Mouse (Mus musculus) midbrain, embryonic 10.5 days (tissue): Measurements from ENCODE around the gene AC134908.4. TPM values are rescaled to one million over a fixed set of nuclear protein-coding genes. Genes with fewer than 3 reads are reported as not detected.
A peak's percentile ranks its signal among the peaks of the same experiment; 100 is the strongest.

Experiments used
- DNase-seq: peaks from one replicate; pipeline ENCODE4 v3.0.0-alpha.2; 2017; ENCODE audit warnings: low spot score
- H3K27ac ChIP-seq: fragments of 300-500 bp; sonication (generic); replicated peaks from 2 replicates; pipeline ENCODE4 v1.5.1; 2016; ENCODE audit warnings: mild to moderate bottlenecking
- H3K27me3 ChIP-seq: fragments of 300-500 bp; sonication (generic); 2 replicates; pipeline ENCODE4 v1.6.1; 2016; ENCODE audit warnings: low read depth, mild to moderate bottlenecking; ENCODE audit not compliant: poor library complexity, severe bottlenecking
- H3K36me3 ChIP-seq: fragments of 300-500 bp; sonication (generic); 2 replicates; pipeline ENCODE4 v1.6.1; 2016; ENCODE audit warnings: mild to moderate bottlenecking, moderate library complexity
- H3K4me1 ChIP-seq: fragments of 300-500 bp; sonication (generic); 2 replicates; pipeline ENCODE4 v1.6.1; 2016
- H3K4me3 ChIP-seq: fragments of 300-500 bp; sonication (generic); 2 replicates; pipeline ENCODE4 v1.5.1; 2016; ENCODE audit warnings: mild to moderate bottlenecking, moderate library complexity
- H3K9me3 ChIP-seq: fragments of 300-500 bp; sonication (generic); replicated peaks from 2 replicates; pipeline ENCODE4 v1.6.1; 2016; ENCODE audit warnings: mild to moderate bottlenecking
- WGBS: fragments of 180-500 bp; shearing (Covaris S2); methylation state at CpG from one replicate; pipeline ENCODE4 v1.1.7; 2016; 5-methylcytosine and 5-hydroxymethylcytosine counted together
- polyA plus RNA-seq: library from polyadenylated mRNA; unstranded; fragments of >200 nt; fragmentation: Nextera tagmentation; extraction: Ambion mirVana; gene quantifications from 2 replicates; pipeline ENCODE4 v1.2.1, GENCODE M21; 2016

Gene AC134908.4
- polyA plus RNA-seq, 1 experiment from 2014 or later: 2.9 TPM

DNA sequence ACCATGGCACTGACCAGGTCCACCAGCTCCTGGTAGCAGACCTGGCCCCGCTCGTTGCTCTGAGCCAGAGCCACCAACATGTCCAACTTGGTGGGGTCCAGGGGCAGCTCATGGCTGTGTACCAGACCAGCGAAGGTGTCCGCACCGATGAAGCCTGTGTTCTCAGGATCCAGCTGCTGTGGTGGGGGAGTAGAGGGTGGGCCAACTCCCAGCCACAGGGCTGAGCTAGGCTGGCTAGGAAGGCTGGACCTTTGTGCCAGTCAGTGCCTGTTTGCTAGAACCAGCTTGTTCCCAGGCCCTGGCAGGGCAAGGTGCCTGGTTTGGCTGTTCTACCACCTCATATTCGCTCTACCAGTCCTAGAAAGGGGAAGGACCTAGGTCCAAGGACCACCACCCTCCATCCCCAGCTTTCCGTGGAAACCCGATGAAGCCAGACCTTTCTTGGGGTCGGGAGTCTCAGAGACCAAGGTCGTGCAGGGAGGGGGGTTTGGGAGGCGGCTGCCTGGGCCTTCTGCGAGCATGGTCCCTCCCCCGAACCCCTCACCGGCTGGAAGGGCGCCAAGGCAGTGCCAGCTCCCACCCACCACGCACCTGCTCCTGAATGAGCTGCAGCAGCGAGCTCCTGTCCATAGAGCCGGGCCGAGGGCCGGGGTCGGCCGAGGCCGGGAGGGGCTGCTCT lies 41.1 kb upstream of the AC134908.4 start:
- 23% methylated on average over 23 of the region's 23 CpGs for WGBS
- H3K4me3 ChIP-seq: peak overlapping the region; percentile 89
- H3K27me3 ChIP-seq: no peaks in the 10 kb centered on the region
- H3K9me3 ChIP-seq: no peaks in the 10 kb centered on the region
- H3K4me1 ChIP-seq: peaks cover 66% of the 10 kb centered on the region
- H3K36me3 ChIP-seq: peaks cover 67% of the 10 kb centered on the region
- peak; percentile 62 for DNase-seq
- peak overlapping the region; percentile 81 for H3K27ac ChIP-seq

DNA sequence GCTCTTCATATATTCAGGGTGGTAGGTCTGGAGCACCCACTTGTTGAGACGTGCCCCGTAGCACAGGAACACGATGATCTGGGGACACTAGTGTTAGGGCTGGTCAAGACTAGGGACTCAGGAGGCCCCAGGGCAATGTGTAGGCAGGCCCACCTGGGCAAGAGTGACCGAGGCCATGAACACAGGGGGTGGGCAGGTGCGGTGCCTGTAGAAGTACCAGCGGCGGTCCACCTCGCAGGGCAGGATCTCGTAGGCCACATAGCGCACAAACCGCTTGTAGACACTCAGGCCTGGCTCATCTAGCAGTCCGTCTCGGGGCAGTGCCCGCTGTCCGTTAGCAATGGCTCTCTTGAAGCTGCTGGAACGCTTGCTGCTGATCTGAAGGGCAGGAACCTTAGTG lies 40.4 kb upstream of the AC134908.4 start:
- WGBS: 95% methylated on average over 16 of the region's 16 CpGs
- DNase-seq: no peak
- peak overlapping the region; percentile 89 for H3K4me3 ChIP-seq
- peaks cover 73% of the 10 kb centered on the region for H3K4me1 ChIP-seq
- no peaks in the 10 kb centered on the region for H3K27me3 ChIP-seq
- 0 out of 2 replicates have a peak overlapping the region, but pooled peaks have one; percentile 29 for H3K27ac ChIP-seq
- no peaks in the 10 kb centered on the region for H3K9me3 ChIP-seq
- H3K36me3 ChIP-seq: peaks cover 67% of the 10 kb centered on the region

DNA sequence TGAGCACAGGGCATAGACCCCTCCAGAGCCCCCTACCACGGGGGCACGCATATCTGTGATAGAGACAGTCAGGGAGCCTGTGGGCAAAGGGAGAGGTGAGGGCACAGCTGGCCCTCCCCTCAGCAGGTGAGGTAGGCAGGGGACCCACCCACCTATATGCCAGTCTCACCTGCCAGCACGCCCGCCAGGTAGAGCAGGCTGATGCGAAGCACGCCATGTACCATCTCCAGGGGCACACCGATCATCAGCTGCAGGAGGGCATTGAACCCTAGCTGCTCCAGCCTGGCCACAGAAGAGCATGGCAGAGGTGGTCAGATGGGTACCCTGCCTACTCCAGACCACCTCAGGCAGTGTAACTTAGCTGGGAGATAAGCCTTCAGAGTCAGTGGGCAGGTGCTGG lies 39.8 kb upstream of the AC134908.4 start:
- Histone ChIP-seq H3K36me3 (peaks cover 67% of the 10 kb centered on the region), H3K4me3 (peak overlapping the region; percentile 89), H3K4me1 (peaks cover 79% of the 10 kb centered on the region), H3K27me3 (no peaks in the 10 kb centered on the region), H3K9me3 (no peaks in the 10 kb centered on the region), H3K27ac (no peak overlapping the region)
- no peak for DNase-seq
- 94% methylated on average over 7 of the region's 7 CpGs for WGBS

DNA sequence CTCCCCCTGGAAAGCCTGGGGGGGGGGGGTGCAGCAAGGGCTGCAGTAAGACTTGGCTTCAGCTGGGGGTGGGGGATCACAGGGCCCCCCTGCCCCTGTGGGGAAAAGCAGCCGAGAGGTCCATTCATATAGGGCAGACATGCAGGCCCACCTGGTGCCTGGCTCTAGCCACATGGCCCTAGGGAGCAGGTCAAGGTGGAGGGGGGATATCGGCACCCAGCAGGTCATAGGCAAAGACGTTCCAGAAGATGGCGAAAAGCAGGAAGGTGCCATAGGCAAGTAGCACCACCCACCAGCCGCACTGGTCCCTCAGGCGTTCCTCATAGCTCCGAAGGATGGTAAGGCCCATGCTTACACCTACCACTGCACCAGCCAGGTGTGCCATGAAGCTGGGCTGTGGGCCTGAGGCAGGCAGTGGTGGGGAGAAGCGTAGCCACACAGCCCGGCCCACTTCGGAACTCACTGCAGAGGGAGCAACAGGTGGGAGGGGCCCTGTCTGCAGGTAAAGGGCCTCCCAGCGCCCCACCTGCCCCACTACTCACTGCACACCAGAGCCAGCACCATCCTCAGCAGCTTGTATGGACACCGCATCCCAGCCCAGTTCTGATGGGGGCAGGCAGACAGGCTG lies 39.2 kb upstream of the AC134908.4 start:
- 90% methylated on average over 12 of the region's 12 CpGs for WGBS
- no peak for DNase-seq

DNA sequence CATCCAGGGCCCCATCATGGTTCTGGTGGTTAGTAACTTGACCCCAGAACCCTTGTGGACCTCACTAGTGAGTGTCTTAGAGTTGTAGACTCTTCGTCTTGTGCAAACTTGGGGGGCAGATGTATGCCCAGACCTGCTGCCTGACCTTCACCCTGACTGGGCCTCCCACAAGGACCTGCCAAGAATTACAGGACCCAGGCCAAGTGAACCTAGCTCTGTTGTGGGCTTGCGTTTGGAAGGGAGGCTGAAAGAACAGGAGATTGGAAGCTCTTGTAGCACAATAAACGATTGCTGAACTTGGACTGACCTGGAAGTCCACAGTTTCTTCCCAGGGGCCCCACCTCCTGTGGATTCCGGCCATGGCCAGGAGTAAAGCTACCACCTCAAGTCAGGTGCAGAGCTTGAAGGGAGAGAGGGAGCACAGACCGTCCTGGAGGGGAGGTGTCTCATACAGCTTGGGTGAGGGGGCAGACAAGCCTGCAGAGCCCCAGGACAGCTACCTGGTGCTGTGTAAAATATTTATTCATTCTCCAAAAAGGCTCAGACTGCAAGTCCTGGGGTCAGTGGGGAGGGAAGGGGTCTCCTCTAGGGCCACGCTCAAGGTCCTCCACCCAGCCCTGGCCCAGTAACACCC lies 38.6 kb upstream of the AC134908.4 start:
- peak overlapping the region; percentile 96 for H3K27ac ChIP-seq
- no peaks in the 10 kb centered on the region for H3K9me3 ChIP-seq
- DNase-seq: no peak
- peaks cover 85% of the 10 kb centered on the region for H3K4me1 ChIP-seq
- H3K27me3 ChIP-seq: no peaks in the 10 kb centered on the region
- H3K36me3 ChIP-seq: peaks cover 64% of the 10 kb centered on the region
- WGBS: 66% methylated on average over 6 of the region's 6 CpGs
- peak overlapping the region; percentile 89 for H3K4me3 ChIP-seq

More for the DNA sequence above, 39.2 kb upstream of the AC134908.4 start:
- H3K4me3 ChIP-seq: peak overlapping the region; percentile 89
- H3K27ac ChIP-seq: peak overlapping the region; percentile 96
- peaks cover 84% of the 10 kb centered on the region for H3K4me1 ChIP-seq
- H3K9me3 ChIP-seq: no peaks in the 10 kb centered on the region
- H3K36me3 ChIP-seq: peaks cover 67% of the 10 kb centered on the region
- no peaks in the 10 kb centered on the region for H3K27me3 ChIP-seq

DNA sequence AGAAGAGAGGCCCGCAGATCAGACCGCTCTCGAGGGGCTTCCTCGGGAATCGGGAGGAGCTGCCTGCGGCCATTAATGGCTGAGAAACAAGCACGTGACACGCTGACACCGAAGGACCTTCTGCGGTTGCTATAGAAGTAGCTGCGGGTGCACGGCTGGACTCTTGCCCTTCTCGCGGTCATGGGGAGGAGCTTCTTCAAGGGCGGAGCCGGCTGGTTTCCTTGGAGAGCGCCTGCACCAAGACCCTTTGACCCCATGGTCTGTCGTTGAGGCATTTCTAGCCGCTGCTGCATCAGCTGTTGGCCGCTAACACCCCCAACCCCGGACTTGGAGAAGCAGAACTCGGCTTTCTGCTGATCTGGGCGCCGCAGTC lies 37.8 kb upstream of the AC134908.4 start, which contains the start of gene Stub1:
Stub1 (minus strand) TSS at position 114 of the 373 bp plus-strand sequence.
- peak within 1 kb of the TSS; percentile 89 for H3K4me3 ChIP-seq
- H3K27me3 ChIP-seq: no peaks in the 10 kb centered on the region
- H3K9me3 ChIP-seq: no peaks in the 10 kb centered on the region
- H3K36me3 ChIP-seq: peaks cover 57% of the 10 kb centered on the region
- WGBS: under 1% methylated on average over 24 of the region's 24 CpGs
- peak; percentile 94 for DNase-seq
- peaks cover 92% of the 10 kb centered on the region for H3K4me1 ChIP-seq
- H3K27ac ChIP-seq: peak within 1 kb of the TSS; percentile 96

DNA sequence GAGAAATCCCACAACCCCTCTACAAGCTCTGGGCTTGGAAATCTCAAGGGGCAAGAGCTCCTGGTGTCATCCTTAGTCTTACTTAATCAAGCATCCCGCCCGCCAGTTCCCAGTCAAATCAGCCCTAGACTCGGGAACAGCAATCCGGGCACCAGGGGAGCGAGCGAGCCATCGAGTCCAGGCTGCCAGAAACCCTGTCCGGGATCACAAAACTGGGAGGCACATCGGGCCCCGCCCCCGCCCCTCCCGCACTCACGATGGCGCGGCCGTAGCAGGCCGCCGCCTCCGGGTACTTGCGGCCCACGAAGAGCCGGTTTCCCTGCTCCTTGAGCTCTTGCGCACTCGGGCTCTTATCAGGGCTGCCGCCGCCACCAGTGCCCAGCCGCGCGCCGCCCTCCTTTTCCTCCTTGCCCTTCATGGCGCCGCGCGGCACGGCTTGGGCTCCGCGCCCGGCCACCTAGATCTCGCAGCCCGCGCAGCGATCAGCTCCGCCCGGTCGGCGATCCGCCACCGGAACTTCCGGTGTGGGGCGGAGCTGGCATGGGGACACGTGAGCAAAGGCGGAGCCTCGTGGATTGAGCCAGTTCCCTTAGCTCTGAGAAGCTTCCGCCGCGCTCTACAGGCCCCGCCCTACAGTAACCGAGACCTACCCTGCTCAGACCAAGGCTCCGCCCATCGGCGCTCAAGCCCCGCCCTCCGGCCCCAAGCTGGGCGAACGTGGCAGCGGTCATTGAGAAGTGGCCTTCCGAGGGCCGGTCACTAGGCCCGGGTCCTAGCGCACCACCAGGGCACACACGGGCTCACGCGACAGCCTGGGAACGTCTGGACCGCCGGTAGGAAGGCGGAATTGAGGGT lies 37.2 kb upstream of the AC134908.4 start:
- Histone ChIP-seq H3K27me3 (no peaks in the 10 kb centered on the region), H3K27ac (peak overlapping the region; percentile 96), H3K9me3 (no peaks in the 10 kb centered on the region), H3K4me1 (peaks cover 92% of the 10 kb centered on the region), H3K36me3 (peaks cover 57% of the 10 kb centered on the region), H3K4me3 (peak overlapping the region; percentile 89)
- peak; percentile 100 for DNase-seq
- WGBS: under 1% methylated on average over 73 of the region's 77 CpGs

DNA sequence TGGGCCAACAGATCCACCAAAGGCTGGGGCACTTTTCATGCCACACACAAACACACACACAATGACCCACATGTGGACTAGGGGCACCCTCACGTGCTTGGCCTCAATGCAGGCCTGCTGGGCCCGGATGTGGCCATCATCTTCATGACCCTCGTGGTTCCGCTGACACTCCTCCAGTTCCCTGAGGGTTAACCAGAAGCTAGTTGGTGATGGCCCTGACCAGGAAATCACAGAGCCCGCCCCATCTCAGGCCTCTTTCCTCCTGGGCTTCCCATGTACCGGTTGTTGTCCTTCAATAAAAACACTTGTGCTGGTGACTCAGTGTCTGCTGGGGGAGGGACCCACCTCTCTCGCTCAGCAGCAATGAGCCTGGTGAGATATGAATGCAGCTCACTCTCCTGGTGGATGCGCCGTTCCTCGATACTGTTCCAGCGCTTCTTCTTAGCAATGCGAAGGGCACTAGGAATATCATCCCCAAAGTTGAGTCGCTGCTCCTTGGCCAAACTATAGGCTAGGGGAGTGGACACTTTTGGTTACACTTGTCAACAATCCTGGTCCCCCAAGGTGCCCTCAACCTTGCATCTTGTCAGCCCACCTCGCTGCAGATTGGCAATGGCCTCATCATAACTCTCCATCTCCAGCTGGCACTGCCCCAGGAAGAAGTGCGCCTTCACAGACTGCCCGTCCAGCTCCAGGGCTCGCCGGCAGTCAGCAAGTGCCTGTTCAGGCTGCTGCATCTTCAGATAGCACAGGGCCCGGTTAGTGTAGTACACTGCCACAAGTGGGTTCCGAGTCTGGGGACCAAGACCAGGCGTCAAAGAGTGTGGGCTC lies 36.2 kb upstream of the AC134908.4 start:
- Histone ChIP-seq H3K9me3 (no peaks in the 10 kb centered on the region), H3K36me3 (peaks cover 65% of the 10 kb centered on the region), H3K27me3 (no peaks in the 10 kb centered on the region), H3K27ac (peak overlapping the region; percentile 96), H3K4me1 (peaks cover 91% of the 10 kb centered on the region), H3K4me3 (peak overlapping the region; percentile 89)
- no peak for DNase-seq
- 68% methylated on average over 21 of the region's 21 CpGs for WGBS

DNA sequence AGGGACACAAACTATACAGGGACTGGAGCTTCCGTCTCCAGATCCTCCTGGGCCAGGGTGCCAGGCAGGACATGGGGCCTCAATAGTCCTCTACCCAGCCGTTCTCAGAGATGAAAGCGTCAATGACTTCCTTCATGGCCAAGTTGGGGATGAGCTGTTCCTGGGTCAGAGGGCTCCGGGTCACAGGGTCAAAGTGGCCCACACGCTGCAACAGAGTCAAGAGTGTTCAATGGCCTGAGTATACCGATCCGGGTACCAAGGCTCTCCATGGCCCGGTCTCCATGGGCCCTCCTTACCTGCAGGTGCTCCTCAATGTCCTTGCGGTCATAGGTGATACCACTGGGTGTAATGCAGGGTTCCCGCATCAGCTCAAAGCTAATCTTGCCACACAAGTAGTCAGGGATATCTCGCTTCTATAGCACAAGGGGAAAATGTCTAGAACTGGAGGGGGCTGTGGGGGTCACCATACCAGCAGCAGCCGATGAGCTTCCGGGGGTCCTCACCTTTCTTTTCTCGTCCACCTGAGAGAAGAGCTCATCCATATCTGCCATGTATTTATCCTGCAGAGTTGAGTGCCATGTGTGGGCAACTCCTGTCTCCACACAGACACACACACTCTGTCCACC lies 35.5 kb upstream of the AC134908.4 start:
- Histone ChIP-seq H3K4me3 (peak overlapping the region; percentile 89), H3K36me3 (peaks cover 68% of the 10 kb centered on the region), H3K27ac (no peak overlapping the region), H3K27me3 (no peaks in the 10 kb centered on the region), H3K4me1 (peaks cover 90% of the 10 kb centered on the region), H3K9me3 (no peaks in the 10 kb centered on the region)
- DNase-seq: no peak
- 90% methylated on average over 14 of the region's 14 CpGs for WGBS

DNA sequence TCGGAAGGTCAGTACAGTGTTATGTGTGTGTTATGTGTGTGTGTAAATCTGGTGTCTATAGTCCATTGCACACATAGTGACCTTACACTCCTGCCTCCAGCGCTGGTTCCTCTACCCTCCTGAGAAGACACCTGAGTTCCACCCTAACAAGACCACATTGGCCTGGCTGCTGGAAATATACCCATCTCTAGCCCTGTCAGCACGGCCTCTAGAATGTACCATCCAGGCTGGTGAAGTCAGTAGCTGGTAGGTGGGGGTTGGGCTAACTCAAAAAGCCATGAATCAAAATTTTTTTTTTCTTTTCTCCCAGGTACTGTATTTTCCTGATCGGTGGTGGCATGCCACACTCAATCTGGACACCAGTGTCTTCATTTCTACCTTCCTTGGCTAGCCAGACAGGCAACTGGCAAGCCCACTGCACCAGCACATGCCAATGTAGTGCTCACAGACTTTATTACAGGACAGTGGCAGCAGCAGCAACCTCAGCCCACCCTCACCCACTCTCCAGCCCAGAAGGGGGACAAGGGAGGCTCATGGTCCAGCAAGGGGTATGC lies 34.8 kb upstream of the AC134908.4 start:
- Histone ChIP-seq H3K9me3 (no peaks in the 10 kb centered on the region), H3K27ac (no peak overlapping the region), H3K27me3 (no peaks in the 10 kb centered on the region), H3K36me3 (peaks cover 68% of the 10 kb centered on the region), H3K4me3 (peak overlapping the region; percentile 89; the same call in 1 of the 2 replicates), H3K4me1 (peaks cover 88% of the 10 kb centered on the region)
- no peak for DNase-seq
- 90% methylated on average over 4 of the region's 4 CpGs for WGBS

DNA sequence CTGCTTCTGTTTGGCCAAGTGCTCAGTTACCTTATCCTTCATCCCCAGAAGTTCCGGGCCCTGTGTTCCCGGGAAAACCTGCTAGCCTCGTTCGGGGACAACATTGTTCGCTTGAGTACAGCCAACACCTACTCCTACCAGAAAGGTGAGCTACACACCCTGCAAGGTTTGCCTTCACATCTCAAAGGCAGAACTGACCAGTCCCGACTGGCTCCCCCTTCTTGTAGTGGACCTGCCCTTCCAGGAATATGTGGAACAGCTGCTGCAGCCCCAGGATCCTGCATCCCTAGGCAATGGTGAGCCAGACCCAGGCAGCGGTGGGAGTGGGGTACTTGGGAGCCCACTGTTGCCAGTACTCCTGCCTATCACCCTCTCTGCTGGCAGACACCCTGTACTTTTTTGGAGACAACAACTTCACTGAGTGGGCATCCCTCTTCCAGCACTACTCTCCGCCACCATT lies 34.1 kb upstream of the AC134908.4 start:
- Histone ChIP-seq H3K4me3 (peak overlapping the region; percentile 89), H3K27me3 (no peaks in the 10 kb centered on the region), H3K36me3 (peaks cover 63% of the 10 kb centered on the region), H3K9me3 (no peaks in the 10 kb centered on the region), H3K4me1 (peaks cover 88% of the 10 kb centered on the region), H3K27ac (peak overlapping the region; percentile 95)
- 47% methylated on average over 8 of the region's 8 CpGs for WGBS
- peak; percentile 41 for DNase-seq
